Mouse (Mus musculus) v-Abl transformed pro-B cells (cell line): ENCODE measurements around the gene Crybb2.

ENCODE experiments used
- in situ Hi-C, 2 experiments: fragments of 400-800 bp; cut with MboI; formaldehyde crosslinking; loops; one replicate each; pipeline ENCODE4 v1.15.1; 2025; ENCODE audit not compliant: unreplicated experiment in 2 of 2

Crybb2 gene

GRCm38 (mm10) chr5:113095456-113095855 lies 25.5 kb upstream of the Crybb2 start:
- in situ Hi-C loops = loop anchor here (5.0 to 25.0 kb wide), 4 partner anchors 72 to 639 kb away; partner anchors contain the start of genes Aym1 (in 1 of the 2) and Ficd (in 1 of the 2)

- in situ Hi-C loops = loop anchor here (10.0 to 25.0 kb wide), 3 partner anchors 192 to 642 kb away; partner anchors contain the start of genes Aym1 (in 1 of the 2) and Ficd (in 1 of the 2)
These were observed 22.5 kb upstream of the Crybb2 start for GRCm38 (mm10) chr5:113092406-113092805.

GRCm38 (mm10) chr5:113091162-113091561 lies 21.2 kb upstream of the Crybb2 start:
- in situ Hi-C loops = loop anchor here (10.0 to 25.0 kb wide), 3 partner anchors 194 to 644 kb away; partner anchors contain the start of genes Aym1 (in 1 of the 2) and Ficd (in 1 of the 2)

- in situ Hi-C loops = loop anchor here (10.0 to 25.0 kb wide), 3 partner anchors 194 to 644 kb away; partner anchors contain the start of genes Aym1 (in 1 of the 2) and Ficd (in 1 of the 2)
These were observed 20.8 kb upstream of the Crybb2 start for GRCm38 (mm10) chr5:113090750-113091149.

GRCm38 (mm10) chr5:113090077-113090690 lies 20.3 kb upstream of the Crybb2 start:
- in situ Hi-C loops = loop anchor here (10.0 to 25.0 kb wide), 3 partner anchors 195 to 645 kb away; partner anchors contain the start of genes Aym1 (in 1 of the 2) and Ficd (in 1 of the 2)

GRCm38 (mm10) chr5:113087465-113087864 lies 17.5 kb upstream of the Crybb2 start:
- in situ Hi-C loops = loop anchor here in 1 of 2 experiments (25.0 kb wide), 1 partner anchor 275 kb away; the partner anchor contains the start of gene Aym1

GRCm38 (mm10) chr5:113086990-113087389 lies 17.1 kb upstream of the Crybb2 start:
- in situ Hi-C loops = loop anchor here in 1 of 2 experiments (25.0 kb wide), 1 partner anchor 275 kb away; the partner anchor contains the start of gene Aym1

- in situ Hi-C loops = loop anchor here in 1 of 2 experiments (25.0 kb wide), 1 partner anchor 276 kb away; the partner anchor contains the start of gene Aym1
These were observed 16.5 kb upstream of the Crybb2 start for GRCm38 (mm10) chr5:113086439-113086838.

GRCm38 (mm10) chr5:113085931-113086330 lies 16.0 kb upstream of the Crybb2 start:
- in situ Hi-C loops = loop anchor here in 1 of 2 experiments (25.0 kb wide), 1 partner anchor 276 kb away; the partner anchor contains the start of gene Aym1

- in situ Hi-C loops = loop anchor here in 1 of 2 experiments (25.0 kb wide), 1 partner anchor 278 kb away; the partner anchor contains the start of gene Aym1
These were observed 14.4 kb upstream of the Crybb2 start for GRCm38 (mm10) chr5:113084309-113084708.

- in situ Hi-C loops = loop anchor here in 1 of 2 experiments (25.0 kb wide), 1 partner anchor 280 kb away; the partner anchor contains the start of gene Aym1
These were observed 12.6 kb upstream of the Crybb2 start for GRCm38 (mm10) chr5:113082356-113083168.

GRCm38 (mm10) chr5:113081439-113081838 lies 11.5 kb upstream of the Crybb2 start, which contains the start of gene Crybb3:
Gene Crybb3 (minus strand): TSS chr5:113081584.
- in situ Hi-C loops = loop anchor here in 1 of 2 experiments (25.0 kb wide), 1 partner anchor 281 kb away; the partner anchor contains the start of gene Aym1

- in situ Hi-C loops = loop anchor here in 1 of 2 experiments (25.0 kb wide), 1 partner anchor 281 kb away; the partner anchor contains the start of gene Aym1
These were observed 11.1 kb upstream of the Crybb2 start for GRCm38 (mm10) chr5:113081020-113081419.

- in situ Hi-C loops = loop anchor here in 1 of 2 experiments (25.0 kb wide), 1 partner anchor 283 kb away; the partner anchor contains the start of gene Aym1
These were observed 9.9 kb upstream of the Crybb2 start for GRCm38 (mm10) chr5:113079783-113080182.

GRCm38 (mm10) chr5:113078686-113079085 lies 8.8 kb upstream of the Crybb2 start:
- in situ Hi-C loops = loop anchor here in 1 of 2 experiments (25.0 kb wide), 1 partner anchor 284 kb away; the partner anchor contains the start of gene Aym1

- in situ Hi-C loops = loop anchor here (5.0 to 25.0 kb wide), 3 partner anchors 187 to 842 kb away; no protein-coding TSS in a partner anchor
These were observed 15.6 kb downstream of the Crybb2 start for GRCm38 (mm10) chr5:113054308-113054707.

- in situ Hi-C loops = loop anchor here (5.0 to 25.0 kb wide), 3 partner anchors 183 to 838 kb away; no protein-coding TSS in a partner anchor
These were observed 19.2 kb downstream of the Crybb2 start for GRCm38 (mm10) chr5:113050581-113051185.

- in situ Hi-C loops = loop anchor here (5.0 to 25.0 kb wide), 4 partner anchors 183 to 1638 kb away; partner anchors contain the start of gene Mn1 (in 1 of the 2)
These were observed 20.0 kb downstream of the Crybb2 start for GRCm38 (mm10) chr5:113049876-113050275.
